In genomic region chr9:106891829-106892551, GRCm38 (mm10) we compare ENCODE assay signal across 8 mouse cellular contexts. TPM values are rescaled to one million over a fixed set of nuclear protein-coding genes. Genes with fewer than 3 reads are reported as not detected.
DNase-seq lines count a peak whose midpoint lies in the region; ATAC-seq and TF ChIP-seq lines count a peak whose summit lies in the region.

TSS of gene Manf (minus strand) at chr9:106891979.

- POLR2A ChIA-PET in Patski (lab: Charles Lee), result interaction anchor here (1.0 kb wide), 1 partner anchor 66 kb away, joined by 5 read pairs; no protein-coding TSS in a partner anchor

- H3K9me3 ChIP-seq in hindbrain, embryonic 13.5 days, result no peaks in the 10 kb centered on the region

- in situ Hi-C loops in Patski (cut with MboI; ENCODE audit: low pct_unique_long_range_greater_than_20kb), result loop anchor here (5.0 kb wide), 2 partner anchors 205 to 445 kb away; partner anchors contain the start of genes Hemk1 and Tex264

- CTCF ChIA-PET in Patski (lab: Charles Lee), result interaction anchor here (1.5 kb wide), 1 partner anchor 11 kb away, joined by 3 read pairs; no protein-coding TSS in a partner anchor

- H3K27ac ChIP-seq in hindbrain, embryonic 13.5 days, result peak within 1 kb of the TSS; percentile 93

- peak within 1 kb of the TSS; percentile 83 for H3K4me2 ChIP-seq in hindbrain, embryonic 13.5 days

- DNase-seq in Patski (ENCODE audit: low read depth, low spot score), result peak; percentile 88
- DNase-seq in cerebellum, postnatal 14 days, result peak; percentile 95 to 96
- DNase-seq in frontal cortex, postnatal 14 days (ENCODE audit: low spot score in 2 of 2), result peak; percentile 98
- peak; percentile 87 to 95 for DNase-seq in layer of hippocampus, postnatal 25 days (ENCODE audit: extremely low spot score in 1 of 2, low spot score in 1 of 2)
- DNase-seq in lung, postnatal 25 days (ENCODE audit: low spot score), result peak; percentile 99
- DNase-seq in retina, embryonic 14.5 days (ENCODE audit: low spot score), result peak; percentile 98
- DNase-seq in thymus, postnatal 4 days, result peak; percentile 93

- H3K27me3 ChIP-seq in Patski, result peaks cover 5% of the 10 kb centered on the region
- no peaks in the 10 kb centered on the region for H3K27me3 ChIP-seq in hindbrain, embryonic 13.5 days

- WGBS in hindbrain, embryonic 13.5 days, result under 1% methylated on average over 59 of the region's 59 CpGs

- peaks cover 51% of the 10 kb centered on the region for H3K36me3 ChIP-seq in hindbrain, embryonic 13.5 days

- peak within 1 kb of the TSS; percentile 86 for H3K4me3 ChIP-seq in hindbrain, embryonic 13.5 days

- peaks cover 48% of the 10 kb centered on the region for H3K4me1 ChIP-seq in hindbrain, embryonic 13.5 days (replicated peaks)

- peak within 1 kb of the TSS; percentile 96 for H3K9ac ChIP-seq in hindbrain, embryonic 13.5 days

- ATAC-seq in Patski, result peak; percentile 96
- ATAC-seq in hindbrain, embryonic 13.5 days (ENCODE audit: low FRiP score), result peak; percentile 99

- no peak for TF ChIP-seq CTCF in Patski (IDR thresholded peaks at IDR 0.05)

RNA-seq across cellular contexts. Expression of gene Manf, which starts in this region (rescaled TPM):
- 319 TPM for polyA plus RNA-seq in Patski (2021)
- 174 and 190 TPM in 2 replicates for polyA plus RNA-seq in hindbrain, embryonic 13.5 days (2015; fragmentation: Nextera tagmentation; extraction: Ambion mirVana)
- 100 to 1,000 TPM; 112 to 146 TPM for total RNA-seq in layer of hippocampus, postnatal 25 days (2021)

Comparison
In these comparisons a context has a peak if more than half of its experiments do, and no peak if none do; other contexts are left out.
1. Peak in every context shown above with its lines: DNase-seq, ATAC-seq, H3K4me3 ChIP-seq and H3K27ac ChIP-seq.